Mouse (Mus musculus) adrenal gland, adult 18-20 months (tissue): ENCODE measurements around the gene Ikzf3. TPM values are rescaled to one million over a fixed set of nuclear protein-coding genes. Genes with fewer than 3 reads are reported as not detected.

Experiments
- total RNA-seq, 2 experiments: library from RNA; stranded (reverse); gene quantifications; 1 replicate in 1 of 2; 2 replicates in 1 of 2; pipeline ENCODE4 v1.2.3; 2021

Gene Ikzf3
- total RNA-seq, 2 experiments from 2014 or later = 0.46 to 0.86 TPM

Other genes starting within 250 kb of the Ikzf3 start
- not detected for gene Neurod2, start 216.4 kb downstream of the Ikzf3 start, total RNA-seq
- gene Ppp1r1b, start 197.6 kb downstream of the Ikzf3 start, total RNA-seq = under 1 TPM; 0.27 to 0.32 TPM
- gene Stard3, start 187.7 kb downstream of the Ikzf3 start, total RNA-seq = 10 to 100 TPM; 23.4 to 24.4 TPM
- 1 to 10 TPM in 1 of 2 experiments, not detected in 1; 3.5 TPM for gene Tcap, start 162.2 kb downstream of the Ikzf3 start, total RNA-seq
- 100 to 1,000 TPM; 313 to 497 TPM for gene Pnmt, start 159.6 kb downstream of the Ikzf3 start, total RNA-seq
- gene Pgap3, start 145.5 kb downstream of the Ikzf3 start, total RNA-seq = 1 to 10 TPM; 5.3 to 6.2 TPM
- gene Erbb2, start 133.6 kb downstream of the Ikzf3 start, total RNA-seq = 1 to 10 TPM; 2.5 to 3.4 TPM
- gene Mien1, start 107.0 kb downstream of the Ikzf3 start, total RNA-seq = 10 to 100 TPM; 89.5 to 94.5 TPM
- gene Grb7, start 99.6 kb downstream of the Ikzf3 start, total RNA-seq = under 1 TPM; 0.30 to 0.61 TPM
- under 1 TPM; 0.22 to 0.43 TPM for gene Zpbp2, start 5.1 kb upstream of the Ikzf3 start, total RNA-seq
- 100 to 1,000 TPM; 118 to 184 TPM for gene Ormdl3, start 41.3 kb upstream of the Ikzf3 start, total RNA-seq
- gene Lrrc3c, start 52.3 kb upstream of the Ikzf3 start, total RNA-seq = not detected
- 10 to 100 TPM; 10.4 to 11.6 TPM for gene Gm12355, start 79.6 kb upstream of the Ikzf3 start, total RNA-seq
- 10 to 100 TPM; 15.6 to 19.6 TPM for gene Gsdma3, start 80.3 kb upstream of the Ikzf3 start, total RNA-seq
- gene Gsdma2, start 100.7 kb upstream of the Ikzf3 start, total RNA-seq = 1 to 10 TPM in 1 of 2 experiments, under 1 TPM in 1; 0.89 to 1.1 TPM
- gene Gsdma, start 118.3 kb upstream of the Ikzf3 start, total RNA-seq = not detected
- 100 to 1,000 TPM; 114 to 118 TPM for gene Psmd3, start 136.5 kb upstream of the Ikzf3 start, total RNA-seq
- gene Csf3, start 155.2 kb upstream of the Ikzf3 start, total RNA-seq = not detected
- gene Med24, start 183.4 kb upstream of the Ikzf3 start, total RNA-seq = 10 to 100 TPM; 46.1 to 49.2 TPM
- gene Thra, start 194.6 kb upstream of the Ikzf3 start, total RNA-seq = 10 to 100 TPM; 90.2 to 91.0 TPM
- gene Nr1d1, start 229.3 kb upstream of the Ikzf3 start, total RNA-seq = 100 to 1,000 TPM; 226 to 232 TPM
- 10 to 100 TPM; 82.3 to 97.4 TPM for gene Msl1, start 249.5 kb upstream of the Ikzf3 start, total RNA-seq